Mouse (Mus musculus): ENCODE data around the gene Lst1. TPM values are rescaled to one million over a fixed set of nuclear protein-coding genes. Genes with fewer than 3 reads are reported as not detected.

The Lst1 gene
- polyA plus RNA-seq, 1 experiment from 2014 or later, result 8.0 TPM

- Histone ChIP-seq H3K36me3 (ENCODE audit: control insufficient read depth, insufficient read depth, low read length) (peaks cover 28% of the 10 kb centered on the region), H3K4me2 (ENCODE audit: low read length) (no peak overlapping the region), H3K27ac (ENCODE audit: low read depth, low read length) (no peak overlapping the region), H3K4me1 (ENCODE audit: control insufficient read depth, insufficient read depth, low read length) (no peaks in the 10 kb centered on the region), H3K27me3 (replicated peaks; ENCODE audit: control insufficient read depth, insufficient read depth, low read length) (no peaks in the 10 kb centered on the region), H3K9me3 (replicated peaks; ENCODE audit: control insufficient read depth, low read length) (no peaks in the 10 kb centered on the region), H3K4me3 (ENCODE audit: low read depth, low read length) (no peak overlapping the region), H3K9ac (ENCODE audit: low read length) (no peak overlapping the region)
- WGBS, result 91% methylated on average over 18 of the region's 18 CpGs
- ATAC-seq (no peak), DNase-seq (ENCODE audit: low spot score) (no peak)
Measured at GRCm38 (mm10) chr17:35218516-35219193, 30.4 kb upstream of the Lst1 start.

- Histone ChIP-seq H3K9me3 (replicated peaks; ENCODE audit: control insufficient read depth, low read length) (no peaks in the 10 kb centered on the region), H3K27ac (ENCODE audit: low read depth, low read length) (no peak overlapping the region), H3K4me3 (ENCODE audit: low read depth, low read length) (no peak overlapping the region), H3K4me2 (ENCODE audit: low read length) (no peak overlapping the region), H3K27me3 (replicated peaks; ENCODE audit: control insufficient read depth, insufficient read depth, low read length) (no peaks in the 10 kb centered on the region), H3K36me3 (ENCODE audit: control insufficient read depth, insufficient read depth, low read length) (no peaks in the 10 kb centered on the region), H3K9ac (ENCODE audit: low read length) (no peak overlapping the region), H3K4me1 (ENCODE audit: control insufficient read depth, insufficient read depth, low read length) (no peaks in the 10 kb centered on the region)
- no peak for ATAC-seq
- WGBS, result 95% methylated on average over 5 of the region's 5 CpGs
- DNase-seq (ENCODE audit: low spot score), result no peak
Measured at GRCm38 (mm10) chr17:35213071-35213470, 24.8 kb upstream of the Lst1 start.

GRCm38 (mm10) chr17:35210593-35210992, 22.4 kb upstream of the Lst1 start:
- WGBS, result 87% methylated on average over 3 of the region's 3 CpGs
- H3K4me1 ChIP-seq (ENCODE audit: control insufficient read depth, insufficient read depth, low read length), result no peaks in the 10 kb centered on the region
- no peak for ATAC-seq
- H3K9me3 ChIP-seq (replicated peaks; ENCODE audit: control insufficient read depth, low read length), result no peaks in the 10 kb centered on the region
- no peaks in the 10 kb centered on the region for H3K27me3 ChIP-seq (replicated peaks; ENCODE audit: control insufficient read depth, insufficient read depth, low read length)
- no peak overlapping the region for H3K4me3 ChIP-seq (ENCODE audit: low read depth, low read length)
- H3K36me3 ChIP-seq (ENCODE audit: control insufficient read depth, insufficient read depth, low read length), result no peaks in the 10 kb centered on the region
- no peak overlapping the region for H3K9ac ChIP-seq (ENCODE audit: low read length)
- H3K4me2 ChIP-seq (ENCODE audit: low read length), result no peak overlapping the region
- DNase-seq (ENCODE audit: low spot score), result no peak
- no peak overlapping the region for H3K27ac ChIP-seq (ENCODE audit: low read depth, low read length)

GRCm38 (mm10) chr17:35209785-35210535, 21.7 kb upstream of the Lst1 start:
- DNase-seq (ENCODE audit: low spot score) (no peak), ATAC-seq (no peak)
- Histone ChIP-seq H3K9me3 (replicated peaks; ENCODE audit: control insufficient read depth, low read length) (no peaks in the 10 kb centered on the region), H3K9ac (ENCODE audit: low read length) (no peak overlapping the region), H3K27ac (ENCODE audit: low read depth, low read length) (no peak overlapping the region), H3K4me2 (ENCODE audit: low read length) (no peak overlapping the region), H3K36me3 (ENCODE audit: control insufficient read depth, insufficient read depth, low read length) (no peaks in the 10 kb centered on the region), H3K4me3 (ENCODE audit: low read depth, low read length) (no peak overlapping the region), H3K27me3 (replicated peaks; ENCODE audit: control insufficient read depth, insufficient read depth, low read length) (no peaks in the 10 kb centered on the region), H3K4me1 (ENCODE audit: control insufficient read depth, insufficient read depth, low read length) (no peaks in the 10 kb centered on the region)
- 70% methylated on average over 12 of the region's 12 CpGs for WGBS

GRCm38 (mm10) chr17:35205380-35205769, 17.1 kb upstream of the Lst1 start:
- H3K9me3 ChIP-seq (replicated peaks; ENCODE audit: control insufficient read depth, low read length), result no peaks in the 10 kb centered on the region
- no peak overlapping the region for H3K9ac ChIP-seq (ENCODE audit: low read length)
- H3K27ac ChIP-seq (ENCODE audit: low read depth, low read length), result no peak overlapping the region
- H3K4me2 ChIP-seq (ENCODE audit: low read length), result no peak overlapping the region
- DNase-seq (ENCODE audit: low spot score) (no peak), ATAC-seq (no peak)
- no peaks in the 10 kb centered on the region for H3K4me1 ChIP-seq (ENCODE audit: control insufficient read depth, insufficient read depth, low read length)
- no peaks in the 10 kb centered on the region for H3K27me3 ChIP-seq (replicated peaks; ENCODE audit: control insufficient read depth, insufficient read depth, low read length)
- no peaks in the 10 kb centered on the region for H3K36me3 ChIP-seq (ENCODE audit: control insufficient read depth, insufficient read depth, low read length)
- WGBS, result 66% methylated on average over 10 of the region's 10 CpGs
- no peak overlapping the region for H3K4me3 ChIP-seq (ENCODE audit: low read depth, low read length)

- no peak within 1 kb of the TSS for H3K9ac ChIP-seq (ENCODE audit: low read length)
- WGBS, result 31% methylated on average over 20 of the region's 20 CpGs
- no peaks in the 10 kb centered on the region for H3K27me3 ChIP-seq (replicated peaks; ENCODE audit: control insufficient read depth, insufficient read depth, low read length)
Measured at GRCm38 (mm10) chr17:35204494-35205379, 16.5 kb upstream of the Lst1 start, which contains the start of gene Lta. TSS of gene Lta (minus strand) at chr17:35205351.

GRCm38 (mm10) chr17:35202442-35202841, 14.2 kb upstream of the Lst1 start:
- H3K9ac ChIP-seq (ENCODE audit: low read length), result no peak overlapping the region
- H3K9me3 ChIP-seq (replicated peaks; ENCODE audit: control insufficient read depth, low read length), result no peaks in the 10 kb centered on the region
- no peak overlapping the region for H3K4me3 ChIP-seq (ENCODE audit: low read depth, low read length)
- no peaks in the 10 kb centered on the region for H3K27me3 ChIP-seq (replicated peaks; ENCODE audit: control insufficient read depth, insufficient read depth, low read length)
- H3K36me3 ChIP-seq (ENCODE audit: control insufficient read depth, insufficient read depth, low read length), result no peaks in the 10 kb centered on the region
- DNase-seq (ENCODE audit: low spot score), result no peak
- ATAC-seq, result no peak
- WGBS, result 81% methylated on average over 4 of the region's 4 CpGs
- no peaks in the 10 kb centered on the region for H3K4me1 ChIP-seq (ENCODE audit: control insufficient read depth, insufficient read depth, low read length)
- H3K27ac ChIP-seq (ENCODE audit: low read depth, low read length), result no peak overlapping the region
- H3K4me2 ChIP-seq (ENCODE audit: low read length), result no peak overlapping the region

More at GRCm38 (mm10) chr17:35204494-35205379, 16.5 kb upstream of the Lst1 start, which contains the start of gene Lta:
- ATAC-seq (no peak), DNase-seq (ENCODE audit: low spot score) (no peak)
- Histone ChIP-seq H3K4me1 (ENCODE audit: control insufficient read depth, insufficient read depth, low read length) (no peaks in the 10 kb centered on the region), H3K9me3 (replicated peaks; ENCODE audit: control insufficient read depth, low read length) (no peaks in the 10 kb centered on the region), H3K4me3 (ENCODE audit: low read depth, low read length) (no peak within 1 kb of the TSS), H3K4me2 (ENCODE audit: low read length) (no peak within 1 kb of the TSS), H3K27ac (ENCODE audit: low read depth, low read length) (no peak within 1 kb of the TSS), H3K36me3 (ENCODE audit: control insufficient read depth, insufficient read depth, low read length) (no peaks in the 10 kb centered on the region)

- Histone ChIP-seq H3K27me3 (replicated peaks; ENCODE audit: control insufficient read depth, insufficient read depth, low read length) (peaks cover 5% of the 10 kb centered on the region), H3K9me3 (replicated peaks; ENCODE audit: control insufficient read depth, low read length) (no peaks in the 10 kb centered on the region)
- 43% methylated on average over 13 of the region's 13 CpGs for WGBS
Measured at GRCm38 (mm10) chr17:35201787-35202186, 13.5 kb upstream of the Lst1 start, which contains the start of gene Tnf. TSS of gene Tnf (minus strand) at chr17:35202007.

More at GRCm38 (mm10) chr17:35201787-35202186, 13.5 kb upstream of the Lst1 start, which contains the start of gene Tnf:
- Histone ChIP-seq H3K4me2 (ENCODE audit: low read length) (no peak within 1 kb of the TSS), H3K27ac (ENCODE audit: low read depth, low read length) (no peak within 1 kb of the TSS), H3K4me3 (ENCODE audit: low read depth, low read length) (no peak within 1 kb of the TSS), H3K4me1 (ENCODE audit: control insufficient read depth, insufficient read depth, low read length) (no peaks in the 10 kb centered on the region), H3K9ac (ENCODE audit: low read length) (no peak within 1 kb of the TSS), H3K36me3 (ENCODE audit: control insufficient read depth, insufficient read depth, low read length) (no peaks in the 10 kb centered on the region)
- DNase-seq (ENCODE audit: low spot score) (no peak), ATAC-seq (no peak)
